Mouse (Mus musculus) kidney, adult 8-10 months (tissue): ENCODE results near the gene Aldob.

ENCODE experiments used
- DNase-seq, 2 experiments: peaks; one replicate each; pipeline ENCODE4 v3.0.0; 2022

The Aldob gene

GRCm38 (mm10) chr4:49549383-49549782, at the start of gene Aldob:
Aldob (minus strand) TSS chr4:49549546.
- peak; percentile 89 to 93 for DNase-seq

- peak; percentile 60 for DNase-seq
These were observed 48.1 kb upstream of the Aldob start, which contains the start of gene Tmem246 for GRCm38 (mm10) chr4:49597183-49598100. Tmem246 (minus strand) TSS chr4:49597876.

DNA sequence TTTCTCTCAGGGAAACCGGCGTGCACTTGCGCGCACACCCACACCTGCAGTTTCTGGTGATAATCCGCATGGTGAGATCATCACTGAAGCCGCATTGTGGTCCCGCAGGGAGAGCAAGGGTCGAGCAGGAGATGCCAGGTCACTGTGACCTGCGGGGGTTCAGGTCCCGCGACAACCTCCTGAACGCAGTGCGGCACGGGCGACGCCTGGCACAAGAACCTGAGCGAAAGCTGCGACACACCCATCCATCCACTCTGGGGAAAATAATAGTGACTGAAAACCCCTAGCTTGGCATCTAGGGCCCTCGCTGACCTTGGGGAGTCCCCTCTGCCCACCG, 47.5 kb upstream of the Aldob start:
- DNase-seq: peak in 1 of 2 experiments; percentile 11

DNA sequence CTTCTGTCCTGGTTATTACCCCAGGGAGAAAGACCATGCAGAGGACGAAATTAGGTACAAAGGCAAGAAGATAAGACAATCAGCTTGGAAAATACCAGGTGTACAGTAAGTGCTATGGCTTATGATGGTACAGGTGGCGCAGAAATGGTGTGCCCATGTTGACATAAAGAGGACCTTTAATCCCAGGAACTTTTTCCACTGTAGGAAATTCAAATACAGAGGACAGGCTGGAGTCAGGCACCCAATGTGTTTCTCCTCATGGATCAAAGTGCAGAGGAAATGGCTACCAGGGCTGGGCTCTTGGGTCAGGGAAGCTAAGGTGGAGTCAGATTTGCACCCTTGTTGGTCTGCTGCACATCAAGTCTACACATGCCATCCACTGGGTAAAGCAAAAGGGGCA, 40.8 kb upstream of the Aldob start:
- DNase-seq: no peak

- DNase-seq: no peak
These were observed 37.5 kb upstream of the Aldob start for GRCm38 (mm10) chr4:49586811-49587210.

DNA sequence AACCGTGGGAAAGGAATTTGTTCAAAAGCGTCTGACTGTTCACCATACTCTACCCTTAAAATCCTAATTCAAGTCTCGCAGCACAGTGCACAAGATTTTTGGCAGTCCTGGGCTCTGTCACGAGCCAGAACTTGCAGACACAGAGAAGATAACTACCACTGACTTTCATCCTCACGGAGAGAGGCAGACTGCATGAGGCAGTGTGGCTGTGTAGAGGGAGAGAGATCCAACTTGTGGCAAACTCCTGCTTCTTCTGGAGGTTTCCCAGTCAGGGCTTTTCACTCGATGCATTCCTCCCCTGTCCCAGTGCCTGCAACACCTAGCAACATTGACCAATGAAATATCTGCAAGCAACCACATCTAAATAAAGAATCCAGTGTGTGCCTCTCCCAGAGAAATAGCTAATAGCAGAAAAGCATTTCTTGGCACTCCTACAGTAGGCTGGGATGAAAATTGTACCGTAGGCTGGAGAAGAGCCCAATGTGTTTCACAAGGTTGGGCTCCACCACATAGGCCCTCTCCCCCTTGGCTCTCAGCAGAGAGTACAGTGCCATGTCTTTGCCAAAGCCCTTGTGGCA, 36.3 kb upstream of the Aldob start:
- DNase-seq: no peak

DNA sequence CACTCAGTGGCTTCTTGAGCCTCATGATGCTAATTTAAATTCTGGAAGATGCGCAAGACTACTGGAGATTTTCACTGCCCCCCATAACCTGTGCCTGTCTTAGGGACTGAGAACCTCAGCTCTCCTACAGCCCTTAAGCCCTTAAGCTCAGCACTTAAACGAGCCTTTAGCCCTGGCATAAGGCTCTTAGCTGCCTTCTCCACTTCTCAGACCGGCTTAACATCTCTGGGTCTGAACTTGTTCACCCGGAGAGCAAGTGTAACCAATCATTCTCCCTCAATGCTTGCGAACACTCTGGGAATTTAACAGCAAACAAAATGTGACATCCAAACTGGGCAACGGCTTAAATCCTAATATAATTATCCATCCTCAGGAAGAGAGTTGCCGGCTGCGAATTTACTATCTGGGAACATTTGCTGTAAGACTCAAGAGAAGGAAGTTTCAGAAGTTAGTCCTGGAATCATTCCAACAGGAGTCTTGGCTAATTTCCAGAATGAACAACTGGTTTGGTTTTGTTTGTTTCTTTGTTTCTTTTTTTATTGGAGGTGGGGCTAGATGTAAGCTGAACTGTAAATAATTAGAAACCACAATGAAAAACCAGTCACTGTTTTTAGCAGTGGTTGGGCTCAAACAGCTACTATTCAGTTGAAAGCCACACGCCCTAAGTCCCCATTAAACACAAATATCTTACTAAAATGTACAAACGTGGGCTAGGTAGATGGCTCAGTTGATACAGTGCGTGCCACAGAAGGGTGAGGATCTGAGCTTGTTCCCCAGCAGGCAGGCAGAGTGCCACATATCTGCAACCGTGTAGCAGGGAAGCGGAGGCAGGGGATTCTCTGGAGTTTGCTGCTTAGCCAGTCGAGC, 34.9 kb upstream of the Aldob start:
- no peak for DNase-seq

DNA sequence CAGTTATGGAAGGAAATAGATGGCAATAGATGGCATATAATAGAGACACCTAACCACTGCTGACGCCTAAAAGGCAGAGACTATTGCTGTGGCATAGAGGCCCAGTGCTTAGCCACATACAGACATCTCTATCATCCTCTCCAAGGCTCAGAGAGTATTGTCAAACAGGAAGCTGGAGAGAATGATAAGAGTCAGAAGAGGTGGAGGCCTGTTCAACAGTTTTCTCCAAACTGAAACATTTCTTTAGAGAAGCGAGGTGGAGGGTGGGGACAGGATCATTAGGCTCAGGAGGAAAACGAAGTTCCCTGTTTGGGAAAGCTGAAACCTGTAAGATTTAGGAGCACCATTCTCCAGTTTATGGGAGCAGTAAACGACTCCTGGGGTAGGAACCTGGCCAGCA, 31.9 kb upstream of the Aldob start:
- DNase-seq: no peak

GRCm38 (mm10) chr4:49572194-49572593, 22.8 kb upstream of the Aldob start:
- no peak for DNase-seq

GRCm38 (mm10) chr4:49567613-49568012, 18.3 kb upstream of the Aldob start:
- peak; percentile 70 to 81 for DNase-seq

- peak; percentile 96 to 97 for DNase-seq
These were observed 10.8 kb upstream of the Aldob start for GRCm38 (mm10) chr4:49559915-49560772.

GRCm38 (mm10) chr4:49558181-49558580, 8.8 kb upstream of the Aldob start:
- no peak for DNase-seq

DNA sequence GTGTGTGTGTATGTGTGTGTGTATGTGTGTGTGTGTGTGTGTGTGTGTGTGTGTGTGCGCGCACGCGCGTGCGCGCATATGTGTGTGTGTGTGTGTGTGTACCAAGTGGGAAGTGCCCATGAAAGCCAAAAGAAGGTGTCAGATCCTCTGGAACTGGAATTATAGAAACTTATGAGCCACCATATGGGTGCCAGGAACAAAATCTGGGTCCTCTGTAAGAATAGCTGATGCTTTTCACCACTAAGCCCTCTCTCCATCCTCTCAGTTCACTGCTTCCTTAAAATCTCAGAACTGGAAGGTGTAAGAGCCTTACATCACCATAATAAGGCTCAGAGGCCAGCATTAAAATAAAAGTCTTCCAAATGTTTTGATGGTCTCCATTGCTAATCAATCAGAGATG, 8.0 kb upstream of the Aldob start:
- no peak for DNase-seq

- DNase-seq: peak; percentile 61 to 84
These were observed 4.0 kb upstream of the Aldob start for GRCm38 (mm10) chr4:49553380-49553779.

- DNase-seq: no peak
These were observed 1.7 kb downstream of the Aldob start for GRCm38 (mm10) chr4:49547544-49548219.

DNA sequence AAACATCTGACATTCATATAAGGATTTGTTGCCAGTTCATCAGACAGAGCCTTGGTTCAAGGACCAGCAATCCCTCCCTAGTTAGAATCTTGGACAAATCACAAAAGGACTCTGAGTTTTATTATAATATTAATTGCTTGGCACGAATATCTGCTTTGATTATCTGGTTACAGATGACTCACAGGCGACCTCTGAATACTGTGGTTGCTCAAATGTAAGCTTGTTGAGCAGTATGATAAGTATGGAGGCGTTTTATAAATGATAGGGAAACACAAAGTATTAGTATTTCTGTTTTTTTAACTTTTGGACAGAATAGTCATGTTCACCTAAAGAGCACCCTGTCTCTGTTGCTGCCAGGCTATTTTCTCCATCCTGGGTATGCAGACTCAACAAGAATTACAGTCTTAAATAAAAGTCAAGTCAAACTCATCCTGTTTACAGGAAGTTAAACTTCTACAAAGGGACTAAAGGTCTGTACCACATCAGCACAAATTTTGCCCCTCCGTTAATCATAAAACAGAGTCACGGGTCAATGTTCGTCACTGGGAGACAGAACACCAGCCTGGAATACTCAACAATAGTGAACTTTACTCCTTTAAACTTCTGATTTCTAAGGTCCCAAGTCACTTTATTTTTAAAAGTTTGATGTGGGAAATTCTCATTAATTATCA, 2.3 kb downstream of the Aldob start:
- peak; percentile 78 to 88 for DNase-seq

DNA sequence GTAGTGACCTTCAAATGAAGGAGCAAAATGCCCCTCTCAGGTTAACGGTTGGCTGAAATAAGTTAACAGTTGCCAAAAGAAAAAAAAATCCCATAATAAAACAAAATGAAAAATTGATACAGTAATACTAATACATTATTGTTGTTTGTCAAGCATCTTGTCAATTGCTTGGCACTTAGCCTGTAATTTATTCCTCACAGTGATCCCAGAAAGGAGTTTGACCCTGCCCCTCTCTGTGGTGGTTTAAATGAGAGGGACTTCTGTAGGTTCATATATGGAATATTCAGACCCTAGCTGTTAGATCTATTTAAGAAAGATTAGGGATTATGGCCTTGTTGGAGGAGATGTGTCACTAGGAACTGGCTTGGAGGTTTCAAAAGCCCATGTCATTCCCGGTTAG, 3.3 kb downstream of the Aldob start:
- no peak for DNase-seq

DNA sequence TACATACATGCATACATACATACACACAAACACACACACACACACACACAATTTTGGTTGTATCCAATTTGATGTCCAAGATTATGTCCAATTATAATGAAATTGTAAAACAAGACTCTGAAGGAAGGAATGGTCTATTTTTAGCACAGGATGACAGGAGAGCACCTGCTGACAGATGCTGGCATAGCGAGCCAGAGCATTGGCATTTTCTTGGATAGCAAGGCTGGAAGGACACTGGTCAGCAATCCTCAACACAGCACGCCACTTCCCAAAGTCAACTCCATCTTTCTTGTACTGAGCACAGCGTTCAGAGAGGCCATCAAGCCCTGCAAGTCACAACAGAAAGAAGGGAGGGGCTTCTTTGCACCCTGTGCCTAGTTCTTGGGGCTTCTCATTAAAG, 8.4 kb downstream of the Aldob start:
- no peak for DNase-seq

- DNase-seq: no peak
These were observed 9.7 kb downstream of the Aldob start for GRCm38 (mm10) chr4:49539665-49540064.

GRCm38 (mm10) chr4:49536671-49537070, 12.7 kb downstream of the Aldob start:
- DNase-seq: no peak

DNA sequence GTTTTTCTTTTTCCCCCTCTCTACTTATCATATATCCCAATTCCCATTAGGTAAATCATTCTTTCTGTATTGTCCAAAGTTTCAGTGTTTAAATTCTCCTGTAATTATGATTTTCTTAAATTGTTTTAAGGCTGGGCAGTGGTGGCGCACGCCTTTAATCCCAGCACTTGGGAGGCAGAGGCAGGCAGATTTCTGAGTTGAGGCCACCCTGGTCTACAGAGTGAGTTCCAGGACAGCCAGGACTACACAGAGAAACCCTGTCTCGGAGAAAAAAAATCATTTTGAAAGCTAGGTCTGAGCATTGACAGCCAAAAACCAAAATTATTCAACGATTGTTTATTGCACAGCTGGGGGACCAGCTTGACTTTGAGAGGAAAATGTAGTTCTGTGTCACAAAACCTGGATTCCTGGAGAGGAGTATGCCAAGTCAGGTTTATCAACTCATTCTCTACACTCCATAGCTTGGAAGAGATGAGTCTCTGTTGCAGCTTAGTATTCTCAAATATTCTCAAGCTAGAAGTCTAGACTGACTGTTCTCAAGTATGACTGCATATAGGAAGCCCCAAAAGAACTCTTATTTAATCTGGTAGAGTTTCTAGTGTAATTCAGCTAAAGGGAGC, 13.6 kb downstream of the Aldob start:
- DNase-seq: no peak
